Mouse (Mus musculus): ENCODE results near the gene 4931409K22Rik. TPM values are rescaled to one million over a fixed set of nuclear protein-coding genes. Genes with fewer than 3 reads are reported as not detected.

Gene 4931409K22Rik
- total RNA-seq, 2 experiments from 2014 or later, result not detected

DNA sequence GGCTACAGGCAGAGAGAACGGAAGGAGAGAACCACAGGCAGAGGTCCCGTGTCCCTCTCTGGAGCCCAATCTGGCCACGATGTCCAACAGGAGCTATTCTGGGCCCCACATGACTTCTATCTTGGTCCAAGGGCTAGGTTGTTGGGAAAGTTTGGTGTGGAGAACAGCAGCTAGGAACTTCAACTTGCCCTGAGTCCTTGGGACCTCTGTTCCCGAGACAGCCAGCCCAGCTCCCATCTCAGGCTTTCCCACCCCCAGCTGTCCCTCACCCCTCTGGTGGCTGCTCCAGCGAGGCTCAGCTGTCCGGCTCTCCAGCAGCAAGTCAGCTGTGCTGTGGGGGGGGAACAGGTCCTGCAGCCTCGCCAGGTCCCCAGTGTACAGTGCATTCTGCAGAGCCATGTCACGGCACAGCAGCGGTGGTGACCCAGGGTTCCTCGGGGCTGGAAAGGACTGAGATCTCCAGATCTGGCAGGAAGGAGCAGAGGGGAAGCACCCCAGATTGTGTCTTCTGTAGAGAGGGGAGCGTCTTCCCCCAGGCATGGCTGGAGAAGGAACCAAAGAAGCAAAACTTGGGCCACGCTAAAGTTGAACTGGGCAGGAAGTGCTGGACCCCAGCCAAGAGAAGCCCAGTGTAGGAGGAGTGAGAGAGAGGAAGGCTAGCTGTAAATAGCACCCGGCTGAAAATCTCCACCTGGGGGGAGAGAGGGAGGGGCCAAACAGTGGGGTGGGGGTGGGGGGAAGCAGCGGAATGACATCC is 16.0 kb downstream of the 4931409K22Rik start, which contains the start of gene Asb10:
Gene Asb10 (minus strand): TSS at position 592 of the 757 bp plus-strand sequence.
- DNase-seq, result peak in 1 of 2 experiments; percentile 21

DNA sequence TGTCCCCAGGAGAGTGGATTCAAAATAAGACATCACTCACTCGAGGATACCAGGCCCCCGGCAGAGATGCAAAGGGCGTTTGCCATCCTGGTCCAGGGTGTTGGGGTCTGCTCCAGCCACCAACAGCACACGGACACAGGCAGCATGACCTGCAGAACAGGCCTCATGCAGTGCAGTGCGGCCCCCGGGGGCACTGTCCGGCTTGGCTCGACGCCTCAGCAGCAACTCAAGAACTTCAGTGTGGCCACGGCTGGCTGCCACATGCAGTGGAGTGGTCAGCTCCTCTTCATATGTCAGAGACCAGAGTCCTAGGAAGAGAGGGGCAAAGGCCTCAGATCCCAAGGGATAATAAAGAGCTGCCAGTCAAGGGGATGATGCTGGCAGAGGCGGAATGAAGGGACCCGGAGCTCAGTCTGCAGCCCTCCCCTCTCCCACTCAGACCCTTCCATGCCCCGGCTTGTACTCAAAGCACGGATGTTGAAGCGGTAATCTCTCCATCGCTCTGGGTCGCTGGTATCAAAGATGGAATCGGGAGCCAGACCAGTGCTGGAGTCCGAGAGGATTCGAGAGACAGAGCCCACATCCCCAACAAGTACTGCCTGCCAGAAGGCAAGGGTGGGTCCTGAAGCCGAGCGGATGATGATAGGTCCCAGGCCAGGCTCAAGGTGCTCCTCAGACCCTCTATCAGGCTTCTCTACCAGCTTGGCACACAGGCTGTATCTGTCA is 16.9 kb downstream of the 4931409K22Rik start:
- no peak for DNase-seq

DNA sequence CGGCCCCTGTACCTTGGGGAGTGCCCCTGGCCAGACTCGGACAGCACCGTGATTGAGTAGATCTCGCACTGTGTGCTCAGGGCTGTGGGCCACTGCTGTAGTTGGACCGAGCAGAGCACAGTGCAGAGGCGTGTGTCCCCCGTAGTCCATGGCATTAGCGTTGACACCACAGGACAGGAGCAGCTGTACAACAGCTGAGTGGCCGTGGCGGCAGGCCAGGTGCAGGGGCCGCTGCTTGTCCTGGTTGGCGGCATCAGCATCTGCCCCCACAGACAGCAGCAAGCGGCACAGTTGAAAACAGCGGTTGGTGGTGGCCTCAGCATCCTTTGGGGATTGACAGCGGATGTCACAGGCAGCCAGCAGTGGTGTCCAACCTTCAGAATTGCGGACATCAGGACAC is 19.0 kb downstream of the 4931409K22Rik start:
- DNase-seq, result no peak

DNA sequence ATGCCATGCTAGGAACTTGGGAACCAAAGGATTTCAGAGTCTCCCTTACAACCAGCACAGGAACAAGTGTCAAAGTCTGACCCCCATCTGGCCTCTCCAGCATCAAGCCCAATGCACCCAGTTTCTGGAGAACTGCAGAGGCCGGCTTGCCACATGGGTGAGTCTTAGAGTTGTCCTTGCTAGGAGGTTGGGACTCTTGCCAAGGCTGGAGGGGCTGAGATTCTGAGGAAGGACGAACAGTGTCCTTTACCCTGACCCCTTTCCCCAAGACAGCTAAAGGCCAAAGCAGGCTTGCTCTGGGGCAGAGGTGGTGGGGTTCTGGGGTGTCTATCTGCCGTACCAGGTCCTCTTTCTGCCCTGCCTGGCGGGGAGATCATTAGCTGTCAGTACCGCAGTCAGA is 20.1 kb downstream of the 4931409K22Rik start:
- DNase-seq, result no peak

DNA sequence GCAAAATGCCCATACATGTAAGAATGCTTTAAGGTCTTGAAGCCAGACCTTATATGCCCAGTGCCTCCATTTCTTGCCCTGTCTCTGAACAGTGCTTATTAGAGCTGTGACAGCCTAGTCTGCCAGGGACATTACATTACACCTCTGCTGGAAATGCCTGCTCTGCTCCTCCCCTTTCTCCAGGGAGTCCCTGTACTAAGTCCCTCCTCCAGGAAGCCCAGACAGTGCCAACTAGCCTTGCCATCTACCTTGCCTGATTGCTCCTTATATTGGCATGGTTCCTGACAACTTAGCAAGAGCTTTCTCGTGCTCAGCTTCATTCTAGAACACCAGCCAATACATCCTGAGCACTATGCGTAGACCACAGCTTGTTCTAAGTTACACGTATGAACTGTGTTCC is 20.9 kb downstream of the 4931409K22Rik start:
- DNase-seq, result no peak

DNA sequence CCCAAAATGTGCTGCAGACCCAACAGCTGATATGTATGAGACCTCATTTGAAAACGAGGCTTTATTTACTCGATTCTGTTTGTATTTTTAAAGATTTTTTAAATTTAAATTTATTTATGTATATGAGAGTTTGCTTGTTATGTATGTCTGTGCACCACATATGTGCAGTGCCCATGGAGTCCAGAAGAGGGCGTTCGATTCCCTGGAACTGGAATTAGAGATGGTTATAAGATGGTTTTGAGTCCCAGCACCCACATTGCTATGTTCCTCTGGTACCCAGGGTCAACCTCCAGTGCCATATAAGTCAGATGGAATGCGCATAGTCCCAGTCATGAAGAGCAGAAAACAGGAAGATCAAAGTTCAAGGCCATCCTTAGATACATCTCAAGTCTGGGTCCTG is 22.3 kb downstream of the 4931409K22Rik start:
- no peak for DNase-seq

DNA sequence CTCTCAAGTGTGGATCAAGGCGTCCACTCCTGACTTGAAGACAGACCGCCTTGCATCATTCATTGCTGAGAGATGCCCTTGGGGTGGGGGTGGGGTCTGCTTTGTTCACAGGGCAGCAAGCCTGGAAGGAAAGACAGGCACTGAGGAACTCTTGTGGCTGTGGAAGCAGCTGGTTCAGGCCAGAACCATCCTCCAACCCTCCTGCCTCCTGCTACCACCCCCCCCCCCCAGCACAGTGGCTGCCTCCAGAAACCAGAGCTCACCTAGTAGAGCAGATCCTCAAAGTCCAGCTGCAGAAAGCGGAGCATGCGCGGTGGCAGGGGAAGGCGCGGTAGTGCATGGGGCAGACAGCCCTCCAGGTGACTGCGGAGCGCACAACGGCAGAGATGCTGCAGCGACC is 23.2 kb downstream of the 4931409K22Rik start:
- DNase-seq, result no peak

DNA sequence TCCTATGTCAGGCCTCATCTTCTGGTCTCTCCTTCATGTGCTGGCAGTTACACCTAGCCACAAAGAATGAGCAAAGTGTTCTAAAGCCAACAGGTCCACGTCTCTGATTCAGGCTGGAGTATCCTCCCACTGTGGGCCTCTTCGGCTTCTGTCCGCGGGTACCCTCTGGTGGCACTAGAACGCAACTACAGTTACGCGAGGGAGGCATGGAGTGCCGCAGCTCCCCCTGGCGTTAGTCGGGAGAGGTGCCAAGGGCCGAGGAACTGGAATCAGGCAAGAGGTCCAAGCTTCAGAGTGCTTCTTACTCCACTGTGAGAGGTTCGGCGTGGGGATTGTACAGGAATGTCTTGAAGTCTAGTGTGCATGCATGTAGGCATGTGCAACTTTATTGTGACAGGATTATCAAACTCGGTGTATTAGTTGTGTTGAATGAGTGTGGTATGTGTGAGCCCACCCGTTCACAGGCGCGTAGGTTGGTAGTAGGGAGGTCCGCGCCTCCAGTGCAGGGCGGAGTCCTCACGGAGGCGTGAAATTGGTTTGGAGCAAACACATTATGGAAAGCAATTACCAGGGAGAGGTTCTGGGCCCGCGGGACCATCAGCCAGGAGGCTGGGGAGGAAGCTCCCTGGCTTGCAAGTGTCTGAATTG is 26.4 kb downstream of the 4931409K22Rik start:
- peak; percentile 91 to 92 for DNase-seq

DNA sequence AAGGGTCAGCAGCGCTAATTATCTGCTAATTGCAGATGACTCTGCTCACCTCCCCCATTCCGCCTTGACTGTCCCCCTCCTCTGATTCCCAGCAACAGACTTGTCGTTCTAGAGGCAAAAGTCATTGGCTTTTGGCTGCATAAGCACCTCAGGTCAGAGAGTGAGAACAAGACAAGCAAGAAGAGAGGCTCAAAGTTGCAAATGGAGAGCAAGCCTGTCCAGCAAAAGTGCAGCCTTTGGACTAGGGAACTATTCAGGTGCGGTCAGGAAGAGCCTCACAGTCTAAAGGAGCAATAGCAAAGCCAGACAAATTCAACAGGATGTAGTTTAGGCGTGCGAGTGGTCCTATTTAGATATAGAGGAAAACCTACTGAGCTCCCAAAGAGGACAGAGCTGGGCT is 28.8 kb downstream of the 4931409K22Rik start:
- no peak for DNase-seq

DNA sequence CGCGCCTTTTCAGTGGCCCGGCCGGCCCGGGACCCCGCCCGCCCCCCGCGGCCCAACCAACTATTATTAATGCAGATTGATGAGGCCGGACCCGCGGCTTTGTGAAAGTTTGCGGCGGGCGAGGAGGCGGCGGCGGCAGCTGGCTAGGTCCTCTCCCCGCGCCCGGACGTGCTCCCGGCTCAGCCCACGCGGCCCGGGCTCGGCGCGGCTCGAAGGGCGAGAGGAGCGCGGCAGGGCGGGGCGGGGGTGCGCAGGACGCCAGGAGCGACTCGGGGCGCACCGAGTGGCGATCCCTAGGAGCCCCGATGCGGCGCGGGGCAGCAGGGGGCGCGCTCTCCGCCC is 29.7 kb downstream of the 4931409K22Rik start, which contains the start of gene Gbx1:
Gene Gbx1 (minus strand): TSS at position 314 of the 342 bp plus-strand sequence.
- DNase-seq, result no peak

DNA sequence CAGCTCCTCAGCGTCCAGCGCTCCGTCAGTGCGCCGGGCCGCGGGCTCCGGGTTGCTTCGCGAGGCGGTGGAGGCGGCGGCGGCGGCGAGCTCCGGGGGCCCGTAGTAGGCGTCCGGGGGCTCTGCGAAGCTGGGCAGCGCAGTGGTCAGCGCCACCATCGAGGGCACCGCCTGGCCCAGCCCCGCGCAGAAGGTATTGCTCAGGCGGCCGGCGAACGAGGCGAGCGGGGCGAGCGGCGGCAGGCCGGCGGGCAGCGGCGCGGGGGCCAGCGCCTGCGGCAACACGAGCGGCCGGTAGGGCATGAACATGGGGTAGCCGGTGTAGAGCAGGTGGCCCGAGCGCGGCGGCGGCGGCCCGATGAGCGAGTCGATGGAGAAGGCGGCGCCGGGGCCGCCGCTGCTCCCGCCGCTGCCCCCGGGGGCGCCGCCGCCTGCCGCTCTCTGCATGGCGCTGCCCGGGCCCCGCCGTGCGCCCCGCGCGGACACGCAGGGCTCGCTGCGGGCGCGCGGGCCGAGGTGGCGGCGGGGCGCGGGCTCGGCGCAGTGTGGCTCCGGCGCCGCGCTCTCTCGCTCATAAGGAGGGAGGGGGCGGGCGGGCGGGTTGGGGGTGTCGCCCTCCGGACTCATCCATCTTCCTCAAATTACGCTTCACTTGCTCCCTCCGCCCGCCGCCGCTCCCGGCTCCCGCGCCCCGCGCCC is 30.3 kb downstream of the 4931409K22Rik start:
- no peak for DNase-seq

DNA sequence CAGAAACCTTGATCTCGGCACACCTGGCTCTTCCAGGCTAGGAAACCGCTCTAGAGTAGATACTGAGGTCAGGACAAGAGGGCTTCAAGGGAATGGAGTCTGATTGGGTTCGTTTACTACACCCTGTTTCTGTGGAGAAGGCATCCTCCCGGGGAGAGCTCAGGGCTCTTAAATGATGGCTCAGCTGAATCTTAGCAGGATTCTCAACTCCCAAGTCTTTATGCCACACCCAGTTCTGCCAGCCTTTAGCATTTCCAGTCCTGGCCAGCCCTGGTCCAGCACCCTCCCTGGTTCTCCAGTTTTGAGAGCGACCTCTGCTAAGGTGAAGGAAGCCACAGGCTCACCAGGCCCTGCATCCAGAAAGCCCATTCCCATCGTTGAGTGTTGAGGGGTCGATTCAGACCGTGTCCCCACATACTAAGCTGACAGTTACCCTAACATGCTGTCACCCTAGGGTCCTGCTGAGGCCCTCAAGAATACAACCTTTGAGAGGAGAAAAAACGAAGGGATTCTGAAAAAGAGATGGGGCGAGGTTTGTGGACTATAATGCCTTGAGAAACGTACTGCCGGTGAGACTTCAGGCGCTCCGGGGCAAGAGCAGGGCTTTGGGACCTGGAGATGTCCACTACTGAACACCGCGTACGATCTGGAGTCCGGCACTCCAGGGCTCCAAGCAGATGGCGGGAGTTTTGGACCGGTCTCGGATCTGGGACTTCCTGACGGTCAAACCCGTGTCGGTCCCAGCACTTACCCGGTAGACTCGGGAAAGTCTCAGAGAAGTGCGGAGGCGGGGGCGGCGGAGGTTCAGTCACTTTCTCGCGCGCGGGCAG is 31.0 kb downstream of the 4931409K22Rik start:
- DNase-seq, result no peak

DNA sequence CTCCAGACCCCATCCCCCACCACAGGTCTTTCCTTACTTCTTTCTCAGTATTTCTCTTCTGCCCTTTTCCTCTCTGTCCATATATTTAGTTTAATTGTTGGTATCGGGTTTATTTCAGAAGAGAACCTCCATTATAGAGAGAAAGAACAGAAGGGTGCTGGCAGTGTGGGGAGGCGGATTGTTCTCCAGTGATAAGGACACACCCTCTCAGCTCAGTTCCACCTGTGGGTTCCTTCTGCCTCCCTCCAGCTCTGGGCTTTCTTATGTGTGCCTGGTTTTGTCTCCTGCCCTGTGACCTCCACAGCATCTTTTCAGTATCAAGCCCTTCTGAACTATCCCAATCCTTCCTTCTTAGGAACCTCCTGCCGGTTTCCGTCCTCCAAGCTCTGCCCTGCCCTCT is 32.1 kb downstream of the 4931409K22Rik start:
- DNase-seq, result no peak

DNA sequence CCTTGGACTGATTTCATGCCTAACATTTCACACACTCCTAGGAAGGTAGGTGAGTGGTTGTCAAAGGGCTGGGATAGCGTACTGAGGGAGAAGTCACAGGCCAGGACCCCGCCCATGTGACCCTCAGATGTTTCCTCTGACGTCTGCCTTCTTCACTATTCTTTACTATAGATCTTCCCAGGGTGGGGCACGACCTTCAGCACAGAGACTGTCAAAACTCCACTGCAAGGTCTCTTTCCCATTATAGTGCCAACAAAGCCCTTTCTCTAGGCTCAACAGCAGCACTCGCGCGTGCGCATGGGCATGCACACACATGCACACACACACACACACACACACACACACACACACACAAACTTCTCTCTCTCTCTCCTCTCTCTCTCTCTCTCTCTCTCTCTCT is 32.8 kb downstream of the 4931409K22Rik start:
- no peak for DNase-seq

DNA sequence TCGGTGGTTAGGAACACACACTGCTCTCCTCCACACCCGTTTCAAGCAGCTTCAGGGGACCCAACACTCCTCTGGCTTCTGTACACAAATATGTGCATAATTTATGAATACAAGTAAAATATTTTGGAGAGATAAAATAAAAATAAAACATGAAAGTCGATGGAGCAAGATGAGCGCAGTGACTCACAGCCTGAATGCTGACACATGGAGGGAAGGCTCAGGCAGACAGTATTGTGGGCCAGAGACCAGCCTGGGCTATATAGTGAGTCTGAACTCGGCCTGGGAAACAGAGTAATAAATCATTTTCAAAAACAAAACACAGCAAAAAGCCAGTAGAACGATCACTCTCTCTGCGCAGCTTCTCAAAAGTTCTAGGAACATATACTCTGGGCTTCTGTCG is 35.2 kb downstream of the 4931409K22Rik start:
- DNase-seq, result no peak

DNA sequence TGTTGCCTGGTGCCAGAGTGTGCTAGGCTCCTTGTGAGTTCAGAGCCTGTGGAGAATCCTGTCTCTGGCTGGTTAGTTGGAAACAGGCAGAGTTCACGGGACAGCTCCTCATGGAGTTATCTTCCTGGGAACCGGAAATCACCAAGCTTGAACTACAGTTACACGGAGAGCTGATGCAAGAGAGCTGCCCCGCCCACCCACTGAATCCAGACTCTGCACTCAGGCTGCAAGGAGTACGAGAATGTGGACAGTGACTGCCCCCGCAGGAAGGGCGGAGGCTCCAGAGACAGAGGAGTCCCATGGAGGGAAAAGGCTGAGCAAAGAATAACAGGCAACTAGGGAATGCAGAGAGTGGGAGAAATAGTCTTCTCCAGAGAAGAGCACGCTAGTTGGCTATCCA is 44.3 kb downstream of the 4931409K22Rik start:
- no peak for DNase-seq

DNA sequence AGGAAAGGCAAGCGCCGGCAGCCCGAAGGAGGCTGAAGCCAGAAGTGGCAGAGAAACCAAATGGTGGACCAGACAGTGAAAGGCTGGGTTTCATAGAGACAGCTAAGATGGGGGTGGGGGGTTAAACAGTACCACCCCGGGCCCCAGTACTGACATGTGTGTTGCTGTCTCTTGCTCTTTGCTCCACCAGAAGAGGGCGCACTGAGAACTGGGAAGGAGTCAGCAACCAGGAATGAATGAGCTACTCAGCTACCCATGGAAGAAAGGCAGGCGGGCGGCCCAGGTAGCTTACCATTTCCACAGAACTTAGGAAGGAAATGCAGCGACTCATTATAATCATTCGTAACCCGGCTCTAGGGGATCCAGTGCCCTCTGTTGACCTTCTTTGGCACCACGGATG is 46.0 kb downstream of the 4931409K22Rik start:
- DNase-seq, result no peak

DNA sequence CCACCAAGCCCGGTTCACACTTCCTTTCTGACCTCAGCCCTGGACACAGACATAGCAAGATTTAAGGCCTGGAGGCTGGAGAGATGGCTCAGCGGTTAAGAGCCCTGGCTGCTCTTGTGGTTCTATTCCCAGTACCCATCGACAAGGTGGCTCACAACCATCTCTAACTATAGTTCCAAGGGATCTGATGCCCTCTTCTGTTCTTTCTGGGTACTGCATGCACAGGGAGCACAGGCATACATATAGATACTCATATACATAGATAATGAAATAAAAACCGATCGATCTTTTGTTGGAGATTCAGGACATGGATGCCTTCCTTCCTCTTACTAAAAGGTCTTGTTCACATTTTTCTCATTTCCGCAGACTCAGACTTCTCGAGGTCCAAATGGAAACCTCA is 48.2 kb downstream of the 4931409K22Rik start:
- no peak for DNase-seq

DNA sequence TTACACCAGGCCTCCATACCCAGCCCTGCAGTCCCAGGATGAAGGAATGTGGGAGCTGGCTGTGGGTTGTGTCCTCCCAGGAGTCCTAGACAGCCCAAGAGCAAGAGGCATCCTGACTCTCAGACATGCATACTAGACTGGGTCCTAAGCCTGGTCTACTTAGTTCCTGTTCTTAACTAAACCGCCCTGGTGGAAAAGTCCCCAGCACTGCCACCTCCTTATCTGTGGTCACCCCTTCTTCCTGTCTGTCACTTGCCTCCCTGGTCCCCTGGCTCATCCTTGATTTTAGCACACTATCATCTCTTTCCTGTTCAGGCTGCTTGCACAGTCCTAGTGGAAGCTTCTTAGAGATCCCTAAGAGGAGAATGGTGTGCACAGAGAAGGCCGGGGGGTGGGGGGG is 51.1 kb downstream of the 4931409K22Rik start:
- no peak for DNase-seq

DNA sequence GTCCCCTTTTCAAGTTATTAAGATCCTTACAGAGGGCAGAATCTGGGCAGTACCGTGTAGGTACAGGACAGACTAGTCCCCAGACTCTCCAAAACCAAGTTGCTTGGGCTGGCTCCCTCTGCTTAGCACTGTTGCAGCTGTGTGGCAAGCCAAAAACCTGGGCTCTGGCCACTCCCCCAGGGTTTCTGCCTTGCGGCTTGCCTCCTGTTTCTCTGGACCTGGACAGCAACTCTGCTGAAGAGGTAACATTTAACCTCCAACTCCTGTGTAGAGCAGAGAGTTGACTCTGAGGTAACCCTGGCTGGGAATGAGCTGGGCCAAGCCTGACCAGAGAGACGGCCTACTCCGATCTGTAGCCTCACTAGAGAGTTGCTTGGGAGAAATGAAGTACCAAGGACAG is 53.8 kb downstream of the 4931409K22Rik start:
- DNase-seq, result no peak

DNA sequence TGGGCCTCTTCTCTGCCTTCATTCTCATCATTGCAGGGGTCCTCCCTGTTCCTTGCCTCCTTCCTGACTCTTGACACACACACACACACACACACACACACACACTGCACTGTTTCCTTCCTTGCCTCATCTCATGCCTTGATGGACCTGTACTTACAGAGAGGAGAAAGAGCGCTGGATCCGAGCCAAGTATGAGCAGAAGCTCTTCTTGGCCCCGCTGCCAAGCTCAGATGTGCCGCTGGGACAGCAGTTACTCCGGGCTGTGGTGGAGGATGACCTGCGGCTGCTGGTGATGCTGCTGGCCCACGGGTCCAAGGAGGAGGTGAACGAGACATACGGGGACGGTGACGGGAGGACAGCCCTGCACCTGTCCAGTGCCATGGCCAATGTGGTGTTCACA is 55.8 kb downstream of the 4931409K22Rik start:
- DNase-seq, result no peak

DNA sequence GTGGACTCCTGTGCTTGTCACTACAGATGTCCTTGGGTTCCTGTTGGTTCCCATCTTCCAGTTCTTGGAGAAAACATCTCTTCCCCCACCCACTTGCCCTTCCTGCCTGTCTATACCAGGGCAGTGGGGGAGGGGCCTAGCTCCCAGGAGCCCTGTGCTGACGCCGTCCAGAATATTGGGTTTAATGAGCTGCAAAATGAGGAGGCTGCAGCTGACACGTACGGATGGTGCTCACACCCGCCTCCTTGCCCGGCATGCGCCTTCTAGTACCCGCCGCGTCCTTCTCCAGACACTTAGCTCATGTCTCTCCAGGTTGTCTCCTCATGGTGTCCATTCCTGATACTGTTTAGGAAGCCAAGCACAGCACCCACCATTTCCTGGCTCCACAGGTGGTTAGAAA is 57.5 kb downstream of the 4931409K22Rik start:
- DNase-seq, result no peak
